Comparison of ENCODE assay signal across 18 mouse cellular contexts in genomic region chrX:103732033-103732703, GRCm38 (mm10).
DNase-seq lines count a peak whose midpoint lies in the region; ATAC-seq and TF ChIP-seq lines count a peak whose summit lies in the region.
"Had no signal": no experiment of that assay in that cellular context is flagged by ENCODE, and none has a peak within 500 bp of the region (broad histone marks: within the 10 kb centered on the region; RNA-seq: fewer than 3 reads in every experiment).

No protein-coding gene starts in this region.

- DNase-seq in kidney, adult 9 months = peak; percentile 47
- DNase-seq in kidney, postnatal 25 days = no peak
- peak; percentile 21 to 29 for DNase-seq in adrenal gland, adult 18-20 months (ENCODE audit: low spot score in 2 of 2)
- DNase-seq in adrenal gland, postnatal 14 days = peak; percentile 72
- DNase-seq in liver, embryonic 14.5 days (ENCODE audit: low read depth in 3 of 3, low spot score in 3 of 3) = peak; percentile 2 to 14 (median 13)
- no peak for DNase-seq in forebrain, embryonic 14.5 days (ENCODE audit: low spot score)
- DNase-seq: cerebellum, adult 2 months; heart, adult 11 months; heart, postnatal 4 days; lung, postnatal 10 days; spleen, adult 18-20 months; thymus, adult 18-20 months had no signal

- no peak for TF ChIP-seq EP300 in liver, embryonic 14.5 days (IDR thresholded peaks at IDR 0.05; ENCODE audit: low read depth)

- H3K27me3 ChIP-seq in liver, embryonic 14.5 days (ENCODE audit: control insufficient read depth, insufficient read depth, low read length) = no peaks in the 10 kb centered on the region; the same call in 1 of the 2 replicates
- peaks cover 4% of the 10 kb centered on the region; the same call in 1 of the 2 replicates for H3K27me3 ChIP-seq in forebrain, embryonic 14.5 days (replicated peaks; ENCODE audit: control insufficient read depth, insufficient read depth, low read length)

- no peak overlapping the region for H3K9ac ChIP-seq in liver, embryonic 14.5 days (replicated peaks)
- H3K9ac ChIP-seq in forebrain, embryonic 14.5 days (ENCODE audit: low read length) = no peak overlapping the region
- H3K9ac ChIP-seq: forebrain, embryonic 15.5 days; heart, embryonic 13.5 days had no signal

- H3K36me3 ChIP-seq in liver, embryonic 14.5 days (replicated peaks; ENCODE audit: control insufficient read depth, insufficient read depth, low read depth) = no peaks in the 10 kb centered on the region
- no peaks in the 10 kb centered on the region for H3K36me3 ChIP-seq in forebrain, embryonic 14.5 days (ENCODE audit: control insufficient read depth, insufficient read depth, low read length)
- H3K36me3 ChIP-seq: forebrain, embryonic 15.5 days; heart, embryonic 13.5 days had no signal

- H3K4me1 ChIP-seq in liver, embryonic 14.5 days (replicated peaks; ENCODE audit: control insufficient read depth in 2 of 2, insufficient read depth in 2 of 2, low read length in 1 of 2) = peaks cover 0 to 1% of the 10 kb centered on the region in 2 experiments; a peak in 1 of 4 replicates
- H3K4me1 ChIP-seq in forebrain, embryonic 14.5 days (ENCODE audit: control insufficient read depth, insufficient read depth, low read length) = no peaks in the 10 kb centered on the region
- H3K4me1 ChIP-seq: forebrain, embryonic 15.5 days had no signal

- no peak for TF ChIP-seq CTCF in liver, embryonic 14.5 days (IDR thresholded peaks at IDR 0.05; ENCODE audit: low read depth)

- WGBS in liver, embryonic 14.5 days (ENCODE audit: insufficient replicate concordance) = 42% methylated on average over 4 of the region's 4 CpGs
- 72% methylated on average over 4 of the region's 4 CpGs for WGBS in forebrain, embryonic 14.5 days

- no peaks in the 10 kb centered on the region for H3K9me3 ChIP-seq in liver, embryonic 14.5 days (ENCODE audit: control insufficient read depth, low read length)
- no peaks in the 10 kb centered on the region for H3K9me3 ChIP-seq in forebrain, embryonic 14.5 days (replicated peaks; ENCODE audit: control insufficient read depth, low read length)
- H3K9me3 ChIP-seq: forebrain, embryonic 15.5 days; heart, embryonic 13.5 days had no signal

- ATAC-seq in liver, embryonic 14.5 days (ENCODE audit: insufficient read depth) = peak; percentile 55; the same call in 1 of the 2 replicates
- ATAC-seq in forebrain, embryonic 14.5 days = no peak
- ATAC-seq in megakaryocyte, adult 5-6 weeks (ENCODE audit: poor library complexity, severe bottlenecking) = no peak
- ATAC-seq: activated CD4-positive, CD25-positive, alpha-beta regulatory T cell, adult 4 months; forebrain, embryonic 15.5 days; Patski had no signal

- no peak overlapping the region for H3K27ac ChIP-seq in liver, embryonic 14.5 days
- H3K27ac ChIP-seq in forebrain, embryonic 14.5 days (ENCODE audit: low read depth, low read length) = no peak overlapping the region
- H3K27ac ChIP-seq: forebrain, embryonic 15.5 days; heart, embryonic 13.5 days had no signal

- no peak overlapping the region for H3K4me2 ChIP-seq in liver, embryonic 14.5 days (ENCODE audit: low read depth)
- H3K4me2 ChIP-seq in forebrain, embryonic 14.5 days (ENCODE audit: low read length) = no peak overlapping the region
- H3K4me2 ChIP-seq: forebrain, embryonic 15.5 days; heart, embryonic 13.5 days had no signal

- H3K4me3 ChIP-seq in liver, embryonic 14.5 days (ENCODE audit: insufficient read depth in 1 of 2, low read depth in 2 of 2, low read length in 2 of 2) = no peak overlapping the region
- no peak overlapping the region for H3K4me3 ChIP-seq in forebrain, embryonic 14.5 days (ENCODE audit: low read depth, low read length)
- H3K4me3 ChIP-seq: erythroblast, embryonic 14.5 days; forebrain, embryonic 15.5 days; heart, embryonic 13.5 days had no signal

Comparison
In these comparisons a context has a peak if more than half of its experiments do, and no peak if none do; other contexts are left out.
1. DNase-seq: peak in kidney, adult 9 months (single experiment), adrenal gland, adult 18-20 months (2 of 2), adrenal gland, postnatal 14 days (single experiment) and liver, embryonic 14.5 days (3 of 3); none in kidney, postnatal 25 days (0 of 2) and forebrain, embryonic 14.5 days (single experiment).